Mouse (Mus musculus): ENCODE results near the gene Rnh1. TPM values are rescaled to one million over a fixed set of nuclear protein-coding genes. Genes with fewer than 3 reads are reported as not detected.

The Rnh1 gene
- total and polyA plus RNA-seq, 2 experiments from 2014 or later: 90.2 to 172 TPM

DNA sequence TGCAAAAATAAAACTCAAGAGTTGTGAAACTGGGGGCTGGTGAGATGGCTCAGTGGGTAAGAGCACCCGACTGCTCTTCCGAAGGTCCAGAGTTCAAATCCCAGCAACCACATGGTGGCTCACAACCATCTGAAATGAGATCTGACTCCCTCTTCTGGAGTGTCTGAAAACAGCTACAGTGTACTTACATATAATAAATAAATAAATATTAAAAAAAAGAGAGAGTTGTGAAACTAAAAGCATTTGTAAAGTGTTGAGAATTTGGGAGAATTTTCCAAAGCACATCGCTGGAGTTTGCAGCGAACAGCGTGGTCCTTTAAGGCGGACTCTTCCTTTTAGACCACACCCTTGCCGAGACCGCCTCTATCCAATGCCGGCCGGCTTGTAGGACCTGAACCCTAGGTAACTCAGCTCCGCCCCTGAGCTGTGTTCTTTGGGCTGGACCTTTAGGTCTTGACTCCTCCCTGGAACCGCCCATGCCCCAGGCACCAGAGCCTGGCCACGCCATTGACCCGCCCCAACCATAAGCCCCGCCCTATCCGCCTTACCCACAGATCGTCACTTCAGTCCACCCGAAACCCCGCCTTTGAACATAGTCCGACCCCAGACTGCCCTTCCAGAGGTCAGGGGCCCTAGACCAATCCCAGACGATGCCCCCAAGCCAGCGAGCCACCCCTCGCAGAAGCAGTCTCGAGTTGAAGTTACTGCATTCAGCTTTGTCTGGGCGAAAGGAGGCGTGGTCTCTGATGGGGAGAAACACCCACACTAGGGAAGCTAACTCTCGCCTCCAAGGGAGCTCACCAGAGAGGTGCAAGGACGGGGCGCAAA, 49.8 kb downstream of the Rnh1 start:
- peak; percentile 97 for DNase-seq (ENCODE audit: low spot score)
- Histone ChIP-seq H3K9ac (replicated peaks; ENCODE audit: low read depth, low read length) (peak overlapping the region; percentile 41; the same call in 1 of the 2 replicates), H3K27me3 (ENCODE audit: control insufficient read depth, insufficient read depth, low read length) (no peaks in the 10 kb centered on the region), H3K4me2 (ENCODE audit: low read depth, low read length) (peak overlapping the region; percentile 64), H3K36me3 (replicated peaks; ENCODE audit: control insufficient read depth, insufficient read depth, low read length) (no peaks in the 10 kb centered on the region), H3K9me3 (replicated peaks; ENCODE audit: control insufficient read depth, low read length) (no peaks in the 10 kb centered on the region), H3K27ac (ENCODE audit: low read depth) (peak overlapping the region; percentile 81), H3K4me1 (ENCODE audit: control insufficient read depth, insufficient read depth) (0 out of 2 replicates have a peak, but pooled peaks cover 7% of the 10 kb centered on the region), H3K4me3 (ENCODE audit: low read depth, low read length) (peak overlapping the region; percentile 56)
- ATAC-seq (ENCODE audit: insufficient read depth, low read depth): peak; percentile 99
- TF ChIP-seq CTCF (IDR thresholded peaks at IDR 0.05; ENCODE audit: low read depth): no peak
- no peak for TF ChIP-seq EP300 (IDR thresholded peaks at IDR 0.05; ENCODE audit: low read depth)
- WGBS: 2% methylated on average over 29 of the region's 29 CpGs

DNA sequence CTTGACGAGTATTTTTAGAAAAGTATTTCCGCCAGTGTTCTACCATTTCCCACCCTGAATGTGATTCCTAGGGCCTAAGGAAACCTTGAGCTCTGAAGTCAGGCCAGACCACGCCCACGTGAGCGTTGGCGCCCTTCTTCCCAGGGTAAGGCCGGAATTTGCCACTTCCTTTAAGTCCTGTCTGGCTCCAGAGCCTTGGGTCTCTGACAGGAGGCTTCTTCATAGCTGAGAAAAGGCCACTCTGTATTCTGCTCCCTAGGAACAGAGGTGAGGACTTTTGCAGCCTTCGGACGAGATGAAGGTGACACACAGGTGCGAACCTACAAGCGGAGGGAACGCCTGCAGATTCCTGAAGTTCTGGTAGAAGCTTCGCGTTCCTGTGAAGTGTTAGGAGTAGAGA, 50.4 kb downstream of the Rnh1 start, which contains the start of gene Ptdss2:
Gene Ptdss2, plus strand, starts transcription at position 138 of the 400 bp plus-strand sequence.
- 0 out of 2 replicates have a peak, but pooled peaks cover 7% of the 10 kb centered on the region for H3K4me1 ChIP-seq (ENCODE audit: control insufficient read depth, insufficient read depth)
- no peak for DNase-seq (ENCODE audit: low spot score)
- no peak for ATAC-seq (ENCODE audit: insufficient read depth, low read depth)
- H3K9ac ChIP-seq (replicated peaks; ENCODE audit: low read depth, low read length): peak within 1 kb of the TSS; percentile 41; the same call in 1 of the 2 replicates
- peak within 1 kb of the TSS; percentile 81 for H3K27ac ChIP-seq (ENCODE audit: low read depth)
- H3K9me3 ChIP-seq (replicated peaks; ENCODE audit: control insufficient read depth, low read length): no peaks in the 10 kb centered on the region
- H3K36me3 ChIP-seq (replicated peaks; ENCODE audit: control insufficient read depth, insufficient read depth, low read length): no peaks in the 10 kb centered on the region
- no peak for TF ChIP-seq CTCF (IDR thresholded peaks at IDR 0.05; ENCODE audit: low read depth)
- TF ChIP-seq EP300 (IDR thresholded peaks at IDR 0.05; ENCODE audit: low read depth): no peak
- H3K27me3 ChIP-seq (ENCODE audit: control insufficient read depth, insufficient read depth, low read length): 0 out of 2 replicates have a peak, but pooled peaks cover 5% of the 10 kb centered on the region
- H3K4me3 ChIP-seq (ENCODE audit: low read depth, low read length): peak within 1 kb of the TSS; percentile 56
- 32% methylated on average over 14 of the region's 14 CpGs for WGBS
- H3K4me2 ChIP-seq (ENCODE audit: low read depth, low read length): peak within 1 kb of the TSS; percentile 64

DNA sequence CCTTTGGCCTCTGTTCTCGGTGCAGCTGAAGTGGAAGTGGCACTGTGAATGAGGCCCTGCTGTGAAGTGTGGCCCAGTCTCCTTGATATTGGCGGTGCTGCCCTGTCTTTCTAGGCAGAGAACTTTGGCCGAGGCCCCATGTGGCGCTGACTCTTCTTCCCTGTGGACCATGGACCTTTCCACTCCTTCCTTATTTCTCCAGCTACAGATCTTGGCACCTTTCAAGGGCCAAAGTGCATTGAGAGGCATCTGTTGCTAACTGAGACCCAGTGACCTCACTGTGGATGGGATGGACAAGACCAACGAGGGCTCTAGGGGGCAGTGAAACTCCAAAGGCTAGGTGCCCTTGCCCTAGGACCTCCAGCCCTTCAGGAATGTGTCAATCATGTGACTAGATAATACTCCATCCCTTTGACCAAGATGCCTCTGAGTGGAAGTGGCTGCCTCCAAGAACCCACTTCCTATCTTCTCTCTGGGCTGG, 51.6 kb downstream of the Rnh1 start:
- no peaks in the 10 kb centered on the region for H3K9me3 ChIP-seq (replicated peaks; ENCODE audit: control insufficient read depth, low read length)
- no peak for ATAC-seq (ENCODE audit: insufficient read depth, low read depth)

DNA sequence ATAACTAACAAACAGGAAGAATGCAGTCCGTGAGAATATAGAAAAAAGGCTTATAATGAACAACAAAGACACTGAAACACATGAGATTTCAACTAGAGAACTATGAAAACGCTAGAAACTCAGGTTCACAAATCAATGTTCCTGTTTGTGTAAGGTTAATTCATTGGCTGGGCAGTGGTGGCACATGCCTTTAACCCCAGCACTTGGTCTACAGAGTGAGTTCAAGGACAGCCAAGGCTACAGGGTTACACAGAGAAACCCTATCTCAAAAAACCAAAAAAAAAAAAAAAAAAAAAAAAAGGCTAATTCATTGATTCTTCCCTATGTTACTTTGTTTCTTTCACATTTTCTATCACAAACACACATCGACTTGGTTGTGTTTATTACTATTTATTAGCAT, 52.1 kb downstream of the Rnh1 start:
- ATAC-seq (ENCODE audit: insufficient read depth, low read depth) (no peak), DNase-seq (ENCODE audit: low spot score) (no peak)
- Histone ChIP-seq H3K27ac (ENCODE audit: low read depth) (no peak overlapping the region), H3K9ac (replicated peaks; ENCODE audit: low read depth, low read length) (no peak overlapping the region), H3K4me1 (ENCODE audit: control insufficient read depth, insufficient read depth) (0 out of 2 replicates have a peak, but pooled peaks cover 7% of the 10 kb centered on the region), H3K27me3 (ENCODE audit: control insufficient read depth, insufficient read depth, low read length) (0 out of 2 replicates have a peak, but pooled peaks cover 6% of the 10 kb centered on the region), H3K9me3 (replicated peaks; ENCODE audit: control insufficient read depth, low read length) (no peaks in the 10 kb centered on the region), H3K36me3 (replicated peaks; ENCODE audit: control insufficient read depth, insufficient read depth, low read length) (no peaks in the 10 kb centered on the region), H3K4me3 (ENCODE audit: low read depth, low read length) (no peak overlapping the region), H3K4me2 (ENCODE audit: low read depth, low read length) (no peak overlapping the region)
- TF ChIP-seq CTCF (IDR thresholded peaks at IDR 0.05; ENCODE audit: low read depth) (no peak), EP300 (IDR thresholded peaks at IDR 0.05; ENCODE audit: low read depth) (no peak)
- WGBS: 78% methylated on average over 3 of the region's 3 CpGs

More for the DNA sequence above, 51.6 kb downstream of the Rnh1 start:
- Histone ChIP-seq H3K4me1 (ENCODE audit: control insufficient read depth, insufficient read depth) (0 out of 2 replicates have a peak, but pooled peaks cover 7% of the 10 kb centered on the region), H3K27ac (ENCODE audit: low read depth) (no peak overlapping the region), H3K4me2 (ENCODE audit: low read depth, low read length) (no peak overlapping the region), H3K27me3 (ENCODE audit: control insufficient read depth, insufficient read depth, low read length) (0 out of 2 replicates have a peak, but pooled peaks cover 6% of the 10 kb centered on the region), H3K36me3 (replicated peaks; ENCODE audit: control insufficient read depth, insufficient read depth, low read length) (no peaks in the 10 kb centered on the region), H3K4me3 (ENCODE audit: low read depth, low read length) (no peak overlapping the region), H3K9ac (replicated peaks; ENCODE audit: low read depth, low read length) (no peak overlapping the region)
- TF ChIP-seq EP300 (IDR thresholded peaks at IDR 0.05; ENCODE audit: low read depth) (no peak), CTCF (IDR thresholded peaks at IDR 0.05; ENCODE audit: low read depth) (no peak)
- 67% methylated on average over 5 of the region's 5 CpGs for WGBS
- no peak for DNase-seq (ENCODE audit: low spot score)

DNA sequence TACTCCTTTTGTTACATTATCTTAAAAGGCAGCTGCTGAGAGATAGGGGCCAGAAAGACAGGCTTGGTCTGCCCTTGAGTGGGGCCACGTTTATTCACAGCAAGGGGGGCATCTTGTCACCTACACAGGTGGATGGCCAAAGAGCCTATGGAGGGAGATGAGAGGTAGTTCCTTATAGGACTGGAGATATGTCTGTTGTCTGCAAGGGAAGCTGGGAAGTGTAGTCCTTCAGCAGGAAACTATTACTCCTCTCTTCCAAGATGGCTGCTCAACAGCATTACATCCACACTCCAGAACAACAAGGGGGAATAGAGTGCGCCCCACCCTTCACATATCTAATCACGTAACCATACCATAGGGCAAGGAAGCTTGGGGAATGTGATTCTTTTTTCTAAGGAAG, 53.2 kb downstream of the Rnh1 start:
- no peak for ATAC-seq (ENCODE audit: insufficient read depth, low read depth)
- WGBS: 56% methylated on average over 3 of the region's 3 CpGs
- TF ChIP-seq CTCF (IDR thresholded peaks at IDR 0.05; ENCODE audit: low read depth) (no peak), EP300 (IDR thresholded peaks at IDR 0.05; ENCODE audit: low read depth) (no peak)

More for the DNA sequence above, 53.2 kb downstream of the Rnh1 start:
- no peak for DNase-seq (ENCODE audit: low spot score)
- no peak overlapping the region for H3K9ac ChIP-seq (replicated peaks; ENCODE audit: low read depth, low read length)
- H3K36me3 ChIP-seq (replicated peaks; ENCODE audit: control insufficient read depth, insufficient read depth, low read length): no peaks in the 10 kb centered on the region
- H3K4me3 ChIP-seq (ENCODE audit: low read depth, low read length): no peak overlapping the region
- 0 out of 2 replicates have a peak, but pooled peaks cover 6% of the 10 kb centered on the region for H3K27me3 ChIP-seq (ENCODE audit: control insufficient read depth, insufficient read depth, low read length)
- H3K4me1 ChIP-seq (ENCODE audit: control insufficient read depth, insufficient read depth): 0 out of 2 replicates have a peak, but pooled peaks cover 7% of the 10 kb centered on the region
- no peak overlapping the region for H3K4me2 ChIP-seq (ENCODE audit: low read depth, low read length)
- H3K27ac ChIP-seq (ENCODE audit: low read depth): no peak overlapping the region
- H3K9me3 ChIP-seq (replicated peaks; ENCODE audit: control insufficient read depth, low read length): no peaks in the 10 kb centered on the region
